Mouse (Mus musculus): ENCODE measurements around the gene Cmas.

Cmas gene

DNA sequence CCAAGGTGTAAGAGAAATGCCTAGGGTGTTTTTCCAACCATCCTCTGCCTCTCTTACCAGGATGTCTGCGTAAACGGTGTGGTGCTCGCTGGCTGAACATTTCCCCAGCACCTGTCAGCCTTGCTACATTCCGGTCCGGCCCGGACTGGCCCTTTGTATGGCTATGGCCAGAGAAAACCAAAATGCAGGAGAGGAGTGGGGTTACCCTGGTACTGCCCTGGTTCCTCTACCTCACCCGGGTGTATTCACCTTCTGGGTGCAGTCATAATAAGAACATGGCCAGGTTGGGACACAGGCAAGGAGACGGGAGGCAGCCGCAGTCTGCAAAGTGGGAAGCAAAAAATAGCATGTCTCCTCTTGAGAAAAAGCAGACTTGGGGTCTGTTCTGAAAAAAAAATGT, 38.6 kb downstream of the Cmas start:
- no peak for DNase-seq

- no peak for DNase-seq
These were observed 39.4 kb downstream of the Cmas start for GRCm38 (mm10) chr6:142795655-142796441.

DNA sequence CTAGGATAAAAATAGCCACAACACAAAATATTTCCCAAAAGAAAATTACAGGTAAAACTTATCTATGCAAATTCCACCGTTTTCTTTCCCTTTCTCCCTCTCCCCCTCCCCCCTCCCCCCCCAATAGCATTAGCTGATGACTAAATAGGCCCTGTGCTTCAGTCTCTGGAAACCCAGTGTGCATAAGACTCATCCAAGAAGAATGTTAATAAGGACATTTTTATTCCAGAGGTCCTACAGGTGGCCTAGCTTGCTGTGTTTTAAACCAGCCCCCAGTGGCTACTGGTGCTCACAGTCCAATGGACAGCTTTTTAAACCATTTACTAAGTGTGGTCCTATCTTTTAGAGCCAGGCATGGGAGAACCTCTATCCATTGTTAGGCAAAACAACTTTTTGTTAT, 41.5 kb downstream of the Cmas start:
- no peak for DNase-seq

- no peak for DNase-seq
These were observed 42.4 kb downstream of the Cmas start for GRCm38 (mm10) chr6:142798837-142799236.

DNA sequence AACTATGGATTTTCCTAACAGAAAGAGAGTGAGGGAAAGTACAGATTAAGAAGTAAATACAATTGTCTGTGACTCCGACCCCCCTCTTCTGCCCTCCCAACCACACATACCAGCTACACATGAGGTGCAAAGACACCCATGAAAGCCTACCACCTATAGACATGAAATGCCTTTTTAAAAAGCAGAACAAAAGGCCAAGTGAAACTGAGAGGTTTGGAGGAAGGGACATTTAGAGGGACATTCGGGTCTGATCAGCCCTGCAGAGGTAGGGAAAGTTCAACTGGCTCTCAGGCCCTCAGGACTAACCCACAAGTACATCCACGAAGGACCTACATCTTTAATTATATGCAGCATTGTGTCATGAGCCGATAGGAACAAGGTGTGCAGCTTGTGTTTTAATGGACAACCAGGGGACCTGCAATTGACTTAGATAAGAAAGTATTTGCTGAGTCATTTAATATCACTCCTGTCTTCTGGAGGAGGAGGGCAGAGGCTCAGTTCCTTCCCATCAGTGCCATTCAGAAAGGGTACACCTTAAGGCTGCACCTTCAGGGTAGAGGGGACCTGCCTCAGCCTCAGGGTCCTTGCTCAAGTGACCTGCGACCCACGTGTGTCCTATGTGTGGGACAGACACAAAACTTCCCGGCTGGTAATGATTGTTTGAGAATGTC, 43.4 kb downstream of the Cmas start:
- DNase-seq = no peak

DNA sequence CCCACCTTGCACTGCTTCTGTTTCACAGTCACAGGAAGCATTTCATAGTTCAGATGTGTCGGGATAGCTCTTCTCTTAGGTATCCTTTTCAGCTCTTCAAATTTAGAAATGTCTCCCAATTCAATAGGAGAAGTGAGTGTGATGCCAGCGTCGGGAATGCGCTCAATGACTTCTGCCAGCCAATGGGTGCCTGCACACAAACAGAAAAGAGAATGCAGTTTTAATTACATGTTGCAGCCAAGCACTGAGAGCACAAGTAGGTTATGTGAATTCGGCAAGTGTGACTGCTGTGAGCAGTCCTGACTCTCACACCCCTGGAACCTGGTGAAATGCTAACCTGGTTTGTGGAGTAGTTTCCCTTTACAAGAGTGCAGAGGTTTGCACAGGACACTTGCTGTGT, 45.2 kb downstream of the Cmas start:
- no peak for DNase-seq

DNA sequence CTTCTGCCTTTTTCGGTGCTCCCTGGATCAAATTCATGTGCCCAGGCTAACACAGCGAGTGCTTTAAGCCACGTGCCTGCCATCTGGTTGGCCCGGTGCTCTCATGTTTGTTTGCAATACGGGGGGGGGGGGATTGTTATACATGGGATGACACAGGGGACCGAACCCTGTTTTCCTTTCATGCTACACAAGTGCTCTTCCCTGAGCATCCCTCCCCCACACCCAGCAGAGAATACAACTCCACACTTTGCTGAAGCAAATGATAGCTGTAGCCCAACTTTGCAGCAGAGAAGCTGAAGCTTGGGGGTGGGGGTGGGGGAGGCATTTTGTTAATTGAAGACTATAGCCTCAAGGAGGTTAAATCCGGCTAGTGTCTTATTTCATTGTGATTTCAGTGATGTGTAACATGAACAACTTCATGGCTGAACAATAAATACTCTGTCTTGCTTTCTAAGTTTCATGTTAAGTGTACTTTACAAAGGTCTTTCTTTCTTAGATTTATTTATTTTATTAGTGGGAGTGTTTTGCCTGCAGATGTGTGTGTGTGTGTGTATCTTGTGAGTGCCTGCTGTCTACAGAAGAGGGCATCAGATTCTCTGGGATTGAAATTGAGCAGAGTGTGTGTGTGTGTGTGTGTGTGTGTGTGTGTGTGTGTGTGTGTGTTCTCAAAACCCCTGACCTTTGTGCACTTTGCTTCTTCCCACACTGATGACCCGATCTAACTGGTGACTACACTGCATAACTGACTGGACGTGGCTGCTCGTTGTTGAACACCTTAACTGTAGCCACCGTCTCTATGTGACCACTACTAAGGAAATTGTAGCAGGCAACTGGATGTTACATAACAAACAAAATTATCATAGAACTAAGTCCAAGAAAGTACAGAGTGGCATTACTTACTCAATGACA, 46.4 kb downstream of the Cmas start:
- no peak for DNase-seq

DNA sequence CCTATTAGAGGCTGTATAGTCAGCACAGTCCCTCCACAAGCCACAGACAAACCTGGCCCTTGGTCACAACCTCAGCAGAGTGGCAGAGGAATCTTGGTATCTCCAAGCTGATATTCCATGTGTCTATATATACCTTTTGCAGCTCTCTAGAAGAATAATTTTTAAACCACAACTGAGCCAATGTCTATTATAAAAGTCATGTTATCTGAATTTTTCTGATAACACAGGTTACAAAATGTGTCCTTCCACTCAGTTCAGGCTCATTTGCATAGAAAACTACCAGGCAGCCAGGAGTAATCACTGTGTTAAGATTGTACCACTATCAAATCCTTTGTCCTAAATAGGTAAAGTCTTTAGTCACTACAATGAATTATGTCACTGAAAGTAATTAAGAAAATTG, 47.9 kb downstream of the Cmas start, which contains the start of gene Sult6b2:
TSS of gene Sult6b2 (minus strand) at position 101 of the 400 bp plus-strand sequence.
- no peak for DNase-seq

DNA sequence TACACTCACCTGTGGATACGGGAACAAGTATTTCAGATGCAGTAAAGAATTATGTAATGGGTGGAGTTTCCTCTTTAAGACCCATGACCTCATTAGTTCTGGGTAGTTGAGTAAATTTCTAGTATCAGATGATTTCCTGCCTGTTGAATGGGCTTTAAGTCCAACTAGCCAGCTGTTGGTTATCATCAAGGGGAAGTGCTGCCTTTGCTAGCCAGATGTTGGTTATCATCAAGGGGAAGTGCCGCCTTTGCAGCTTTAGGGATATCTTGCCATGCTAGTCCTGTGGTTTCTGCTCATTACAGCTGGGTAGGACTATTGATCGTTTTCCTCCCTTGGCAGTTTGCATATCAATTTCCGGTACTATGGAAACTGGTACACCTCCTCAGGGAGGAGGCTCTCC, 49.8 kb downstream of the Cmas start:
- DNase-seq = no peak

- DNase-seq = no peak
These were observed 53.0 kb downstream of the Cmas start for GRCm38 (mm10) chr6:142809373-142810098.

GRCm38 (mm10) chr6:142810239-142810638, 53.8 kb downstream of the Cmas start:
- DNase-seq = no peak

DNA sequence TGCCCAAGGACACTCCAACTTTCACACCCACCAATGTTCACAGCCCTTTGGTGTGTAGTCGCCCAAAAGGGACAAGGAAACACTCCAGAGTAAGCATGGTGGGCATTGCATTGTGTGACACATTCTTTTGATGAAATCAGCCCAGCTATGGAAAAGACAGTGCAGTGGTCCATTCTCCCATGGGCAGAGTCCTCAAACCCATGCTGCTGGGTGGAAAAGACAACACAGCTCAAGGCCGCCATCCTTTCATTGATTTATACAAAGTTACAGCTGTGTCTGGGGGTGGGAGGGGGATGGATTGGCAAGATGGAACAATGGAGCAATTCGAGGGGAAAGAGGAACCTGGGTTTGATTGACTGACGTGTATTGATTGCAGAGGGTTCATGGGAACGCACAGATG, 56.5 kb downstream of the Cmas start:
- no peak for DNase-seq

GRCm38 (mm10) chr6:142814011-142814410, 57.5 kb downstream of the Cmas start:
- DNase-seq = no peak

DNA sequence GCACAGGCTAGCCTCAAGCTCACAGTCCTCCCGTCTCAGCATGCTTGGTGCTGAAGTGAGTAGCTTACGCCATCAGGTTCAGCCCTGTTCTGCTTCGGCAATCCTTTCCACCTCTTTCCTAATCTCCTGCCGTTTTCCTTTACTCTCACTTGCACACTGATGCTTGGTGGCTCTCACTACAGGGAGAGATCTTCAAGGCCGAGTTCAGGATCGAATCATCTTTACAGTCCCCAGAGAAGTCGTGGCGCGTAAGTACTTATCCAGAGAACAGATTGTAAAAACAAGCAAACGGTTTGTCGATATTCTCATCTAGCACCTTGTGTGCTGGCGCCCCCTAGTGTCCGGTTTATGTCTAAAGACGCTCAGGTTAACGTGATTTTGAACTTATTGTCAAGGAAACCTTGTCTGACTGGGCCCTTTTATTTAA, 58.0 kb downstream of the Cmas start:
- peak; percentile 81 to 83 for DNase-seq

DNA sequence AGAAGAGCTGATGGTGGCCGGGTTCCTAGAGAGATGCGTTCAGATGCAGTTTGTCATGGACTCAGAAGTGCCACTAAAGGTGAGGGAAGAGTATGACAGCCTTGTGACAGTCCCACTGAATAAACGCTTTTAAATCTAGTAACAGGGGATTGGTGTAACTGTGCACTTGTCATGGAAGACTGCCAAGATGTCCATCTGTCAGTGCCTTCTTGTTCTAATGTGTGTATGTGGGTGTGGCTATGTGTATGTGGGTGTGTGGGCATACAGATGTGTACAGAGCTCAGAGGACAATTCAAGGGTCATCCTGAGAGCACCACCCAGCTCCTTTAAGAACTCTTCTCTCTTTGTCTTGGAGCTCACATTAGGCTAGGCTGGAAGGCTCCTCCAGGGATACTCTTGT, 59.0 kb downstream of the Cmas start:
- no peak for DNase-seq

DNA sequence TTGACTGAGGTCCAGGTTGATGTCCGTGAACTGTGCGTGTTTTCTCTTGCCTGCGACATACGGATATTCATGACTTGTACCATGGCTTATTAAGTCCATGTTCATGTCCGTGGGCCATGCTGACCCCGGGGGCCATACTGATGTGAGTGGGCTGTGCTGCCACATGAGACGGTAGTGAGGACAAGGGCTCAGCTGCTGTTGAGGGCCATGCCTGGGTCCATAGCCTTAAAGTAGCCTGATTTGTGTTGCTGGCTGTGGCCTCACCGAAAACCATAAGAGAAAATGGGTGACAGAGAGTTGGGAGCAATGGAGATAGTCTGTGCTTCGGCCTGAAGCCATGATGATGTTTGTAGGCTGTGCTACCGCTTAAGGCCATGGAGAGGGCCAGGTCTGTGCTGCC, 61.8 kb downstream of the Cmas start:
- no peak for DNase-seq

DNA sequence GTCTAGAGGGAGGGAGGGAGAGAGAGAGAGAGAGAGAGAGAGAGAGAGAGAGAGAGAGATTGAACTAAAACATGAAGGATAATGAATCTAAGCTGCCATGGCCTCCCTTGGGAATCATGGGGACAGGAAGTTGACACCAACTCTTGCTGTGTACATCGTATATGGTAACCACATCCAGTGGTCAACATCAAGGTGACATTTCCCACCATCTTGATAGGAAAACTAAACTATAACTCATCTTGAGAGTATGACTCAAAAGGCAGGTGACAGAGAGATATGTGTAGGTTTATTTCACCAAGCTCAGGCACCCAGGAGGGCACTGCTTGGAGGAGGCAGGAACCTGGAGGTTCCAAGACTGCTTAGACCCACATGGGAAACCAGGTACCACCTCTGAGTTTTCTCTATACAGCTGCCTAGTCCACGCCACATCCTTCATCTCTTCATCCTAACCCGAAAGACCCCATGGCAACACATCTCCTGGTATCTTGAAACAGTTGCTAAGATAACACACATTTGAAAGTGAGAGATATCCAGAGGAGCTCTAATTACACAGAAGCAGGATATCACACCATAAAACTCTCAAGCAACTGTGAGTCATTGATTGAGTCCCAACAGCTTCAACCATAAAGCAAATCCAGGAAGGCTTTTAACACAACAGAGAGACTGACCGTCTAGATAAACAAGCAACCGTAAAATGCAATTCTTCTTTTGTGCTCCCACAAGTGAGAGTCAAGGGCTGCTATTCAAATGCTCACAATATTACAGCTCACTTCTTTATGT, 66.7 kb downstream of the Cmas start:
- DNase-seq = no peak
